Mouse (Mus musculus) retina, embryonic 14.5 days (tissue): ENCODE data around the gene Ppm1j.
"Not testable (repeated sequence)": the region's sequence is repeated elsewhere in the genome, so short reads cannot be mapped to it uniquely, and the experiment has no call there.

Experiments used
- DNase-seq: peaks from one replicate; pipeline ENCODE4 v3.0.0-alpha.2; 2015; ENCODE audit warnings: low spot score

The Ppm1j gene

GRCm38 (mm10) chr3:104813227-104813626 is 32.4 kb downstream of the Ppm1j start:
- DNase-seq, result not testable (repeated sequence)

- no peak for DNase-seq
These were observed 33.9 kb downstream of the Ppm1j start for GRCm38 (mm10) chr3:104814746-104815145.

- no peak for DNase-seq
These were observed 34.5 kb downstream of the Ppm1j start for GRCm38 (mm10) chr3:104815346-104815745.

GRCm38 (mm10) chr3:104816130-104816529 is 35.3 kb downstream of the Ppm1j start:
- DNase-seq, result no peak

- DNase-seq, result peak; percentile 62
These were observed 36.7 kb downstream of the Ppm1j start for GRCm38 (mm10) chr3:104817481-104817990.

GRCm38 (mm10) chr3:104817991-104818748 is 37.3 kb downstream of the Ppm1j start, which contains the start of gene Mov10:
Gene Mov10, minus strand, starts transcription at chr3:104818563.
- DNase-seq, result peak; percentile 72

- DNase-seq, result no peak
These were observed 37.9 kb downstream of the Ppm1j start for GRCm38 (mm10) chr3:104818749-104819134.

GRCm38 (mm10) chr3:104820426-104820825 is 39.6 kb downstream of the Ppm1j start:
- no peak for DNase-seq

GRCm38 (mm10) chr3:104822413-104822812 is 41.6 kb downstream of the Ppm1j start:
- no peak for DNase-seq
